Mouse (Mus musculus) CD4-positive, CD25-positive, alpha-beta regulatory T cell (primary cell): Measurements from ENCODE around the gene Grik5. TPM values are rescaled to one million over a fixed set of nuclear protein-coding genes. Genes with fewer than 3 reads are reported as not detected.

Experiments
- polyA plus RNA-seq: library from polyadenylated mRNA; unstranded; fragments of 100-300 nt; shearing (Covaris generic); gene quantifications from one replicate; pipeline ENCODE4 v1.2.1, GENCODE M21; 2017

The Grik5 gene
- polyA plus RNA-seq: 11.5 TPM

DNA sequence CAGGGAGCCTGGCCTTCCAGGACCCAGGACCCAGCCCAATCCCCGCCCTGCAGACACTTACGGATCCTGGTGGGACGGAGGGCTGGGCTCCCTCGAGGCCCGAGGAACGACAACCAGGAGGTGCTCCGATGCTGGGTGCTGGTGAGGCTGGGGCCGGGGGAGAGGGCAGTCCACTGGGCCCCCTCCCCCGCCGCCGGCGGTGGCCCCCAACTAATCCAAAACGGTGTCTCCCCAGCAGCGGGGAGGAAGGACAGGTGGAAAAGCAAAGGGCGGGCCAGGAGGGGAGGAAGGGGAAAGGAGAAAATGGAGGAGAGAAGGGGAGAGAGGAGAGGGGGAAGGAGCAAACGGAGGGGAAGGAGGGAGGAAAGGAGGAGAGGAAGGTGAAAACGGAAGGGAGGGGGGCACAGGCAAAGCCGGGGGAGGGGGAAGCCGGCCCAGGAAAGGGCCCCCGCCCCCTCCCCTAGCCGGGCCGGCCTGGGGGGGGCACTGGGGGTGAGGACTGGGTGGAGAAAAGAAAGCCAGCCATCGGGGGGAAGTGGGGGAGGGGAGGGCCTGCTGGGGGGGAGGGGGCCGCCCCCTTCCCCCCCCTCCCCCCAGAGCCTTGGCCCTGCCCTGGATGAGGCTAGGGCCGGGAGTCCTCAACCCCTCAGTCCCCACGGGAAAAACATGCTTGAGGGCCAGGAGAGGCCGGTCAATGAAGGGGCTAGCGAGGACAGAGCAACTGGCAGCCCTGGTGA, at the start of gene Grik5, which contains the start of gene Zfp574:
TSS of gene Grik5 (minus strand) at position 368 of the 737 bp plus-strand sequence.
TSS of gene Zfp574 (plus strand) at position 589 of the 737 bp plus-strand sequence.

DNA sequence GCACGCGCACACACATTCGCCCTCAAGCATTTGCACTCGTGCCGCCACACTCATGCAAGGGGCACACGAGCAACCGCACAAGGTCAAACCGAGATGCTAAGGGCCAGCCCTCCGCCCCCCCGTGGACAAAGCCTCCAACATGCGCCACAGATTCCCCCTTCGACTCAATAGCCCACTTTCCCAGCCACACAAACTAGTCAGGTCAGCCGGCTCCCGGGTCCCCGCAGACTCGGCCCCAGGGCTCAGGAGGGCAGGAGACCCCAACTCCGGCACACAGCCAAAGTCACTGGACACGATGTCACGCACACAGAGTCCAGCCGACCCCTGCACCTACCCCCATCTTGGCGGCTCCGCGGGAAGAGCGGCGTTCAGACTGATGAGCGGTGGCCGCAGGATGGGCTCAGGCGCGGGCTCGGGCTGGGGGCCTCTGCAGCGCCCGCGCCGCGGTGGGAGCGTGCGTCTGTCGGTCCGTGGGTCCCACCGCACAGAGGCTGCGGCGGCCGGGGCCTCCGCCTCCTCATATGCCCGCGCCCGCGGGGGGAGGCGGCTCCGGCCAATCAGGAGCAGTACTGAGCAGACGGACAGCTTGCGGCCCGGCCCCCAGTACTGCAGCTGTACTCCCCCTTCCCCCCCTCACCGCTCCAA, 66.6 kb downstream of the Grik5 start, which contains the start of gene Atp1a3:
TSS of gene Atp1a3 (minus strand) at position 538 of the 645 bp plus-strand sequence.

DNA sequence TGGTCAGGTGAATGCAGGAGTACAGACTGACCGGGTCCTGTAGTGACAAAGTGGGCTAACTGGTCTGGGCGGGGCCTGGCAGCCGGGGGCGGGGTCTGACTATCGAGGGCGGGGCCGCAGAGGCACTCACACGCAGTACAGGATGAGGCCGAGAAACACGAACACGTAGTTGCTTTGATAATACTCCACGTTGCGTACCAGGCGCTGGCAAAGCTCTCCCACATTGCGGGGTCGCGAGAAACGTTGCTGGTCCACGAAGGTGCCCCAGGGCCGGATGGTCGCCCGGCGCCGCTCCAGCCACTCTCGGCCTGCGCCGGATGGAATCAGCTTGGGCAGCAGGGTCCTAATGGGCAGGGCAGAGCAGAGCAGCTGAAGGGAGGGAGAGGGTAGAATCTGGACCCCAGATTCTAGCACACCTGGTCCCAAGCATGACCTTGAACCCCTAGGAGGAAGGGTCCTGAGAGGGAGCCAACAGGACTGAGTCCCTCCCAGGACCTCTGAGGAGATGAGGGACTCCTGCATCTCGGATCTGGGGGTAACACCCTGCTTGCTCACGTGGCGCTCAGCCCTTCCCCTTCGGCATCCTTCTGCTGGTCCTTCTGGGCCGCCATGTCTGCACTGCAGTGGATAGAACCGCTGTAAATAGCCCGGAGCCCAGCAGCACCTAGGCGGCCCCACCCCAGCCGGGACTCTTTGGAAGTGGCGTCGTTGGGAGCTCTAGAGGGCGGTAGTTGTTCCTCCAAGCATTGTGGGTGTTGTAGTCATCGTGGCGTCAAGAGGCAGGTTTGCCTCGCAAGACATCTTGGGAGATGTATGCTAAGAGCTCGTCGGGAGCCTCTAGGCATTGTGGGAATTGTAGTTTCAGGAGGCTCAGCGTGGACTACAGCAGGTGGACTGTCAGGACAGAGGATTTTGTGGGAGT, 99.9 kb downstream of the Grik5 start, which contains the start of gene Rabac1:
TSS of gene Rabac1 (minus strand) at position 783 of the 922 bp plus-strand sequence.

Other genes with a start within 250 kb of the Grik5 start
- 45.5 TPM for gene Gm9844, start 210.1 kb downstream of the Grik5 start, polyA plus RNA-seq
- 0.18 TPM for gene Lypd4, start 202.4 kb downstream of the Grik5 start, polyA plus RNA-seq
- not detected for gene Dmrtc2, start 202.3 kb downstream of the Grik5 start, polyA plus RNA-seq
- gene Rps19, start 188.0 kb downstream of the Grik5 start, polyA plus RNA-seq: 4,660 TPM
- gene Cd79a, start 175.0 kb downstream of the Grik5 start, polyA plus RNA-seq: 10.5 TPM
- gene Arhgef1, start 169.4 kb downstream of the Grik5 start, polyA plus RNA-seq: 2,006 TPM
- not detected for gene Gm4881, start 127.9 kb downstream of the Grik5 start, polyA plus RNA-seq
- gene Rabac1, start 99.6 kb downstream of the Grik5 start, polyA plus RNA-seq: 596 TPM
- gene Atp1a3, start 66.4 kb downstream of the Grik5 start, polyA plus RNA-seq: 1.7 TPM
- 31.1 TPM for gene Zfp574, start 221 bp upstream of the Grik5 start, polyA plus RNA-seq
- 113 TPM for gene Pou2f2, start 107.4 kb upstream of the Grik5 start, polyA plus RNA-seq
- gene Dedd2, start 148.3 kb upstream of the Grik5 start, polyA plus RNA-seq: 113 TPM
- 4.9 TPM for gene Zfp526, start 149.1 kb upstream of the Grik5 start, polyA plus RNA-seq
- 102 TPM for gene Gsk3a, start 165.5 kb upstream of the Grik5 start, polyA plus RNA-seq
- gene Erf, start 178.4 kb upstream of the Grik5 start, polyA plus RNA-seq: 2.6 TPM
- 38.0 TPM for gene Cic, start 195.4 kb upstream of the Grik5 start, polyA plus RNA-seq
- 36.8 TPM for gene Pafah1b3, start 225.6 kb upstream of the Grik5 start, polyA plus RNA-seq
- not detected for gene Prr19, start 229.1 kb upstream of the Grik5 start, polyA plus RNA-seq
- gene Tmem145, start 233.8 kb upstream of the Grik5 start, polyA plus RNA-seq: not detected
- gene Megf8, start 244.8 kb upstream of the Grik5 start, polyA plus RNA-seq: 0.13 TPM